Mouse (Mus musculus): Measurements from ENCODE around the gene Clpb.
A peak's percentile ranks its signal among the peaks of the same experiment; 100 is the strongest.

Clpb gene

GRCm38 (mm10) chr7:101676033-101676761 lies 12.8 kb downstream of the Clpb start:
- no peak for DNase-seq (ENCODE audit: low read depth, low spot score)

GRCm38 (mm10) chr7:101676762-101677308 lies 13.4 kb downstream of the Clpb start:
- DNase-seq (ENCODE audit: low read depth, low spot score), result no peak

- peak; percentile 55 for DNase-seq (ENCODE audit: low read depth, low spot score)
These were observed 16.2 kb downstream of the Clpb start for GRCm38 (mm10) chr7:101679591-101679990.

DNA sequence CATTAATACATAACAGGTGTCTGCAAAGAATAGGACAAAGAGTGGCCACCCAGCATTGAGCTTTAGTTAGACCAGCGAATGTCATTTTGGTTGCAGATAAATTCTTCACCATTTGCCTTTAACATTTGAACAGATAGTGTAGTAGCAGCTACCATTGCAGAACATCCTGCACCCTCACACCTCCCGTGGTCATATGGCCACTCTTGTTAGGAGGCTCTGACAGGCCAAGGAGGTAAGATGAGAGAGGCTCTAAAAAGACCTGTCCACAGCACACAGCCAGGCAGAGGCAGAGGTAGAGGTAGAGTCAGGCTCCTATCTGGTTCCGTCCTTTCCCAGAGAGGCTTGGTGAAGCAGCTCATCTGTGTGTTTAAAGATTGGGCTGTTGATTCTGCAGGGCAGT lies 17.5 kb downstream of the Clpb start:
- DNase-seq (ENCODE audit: low read depth, low spot score), result no peak

DNA sequence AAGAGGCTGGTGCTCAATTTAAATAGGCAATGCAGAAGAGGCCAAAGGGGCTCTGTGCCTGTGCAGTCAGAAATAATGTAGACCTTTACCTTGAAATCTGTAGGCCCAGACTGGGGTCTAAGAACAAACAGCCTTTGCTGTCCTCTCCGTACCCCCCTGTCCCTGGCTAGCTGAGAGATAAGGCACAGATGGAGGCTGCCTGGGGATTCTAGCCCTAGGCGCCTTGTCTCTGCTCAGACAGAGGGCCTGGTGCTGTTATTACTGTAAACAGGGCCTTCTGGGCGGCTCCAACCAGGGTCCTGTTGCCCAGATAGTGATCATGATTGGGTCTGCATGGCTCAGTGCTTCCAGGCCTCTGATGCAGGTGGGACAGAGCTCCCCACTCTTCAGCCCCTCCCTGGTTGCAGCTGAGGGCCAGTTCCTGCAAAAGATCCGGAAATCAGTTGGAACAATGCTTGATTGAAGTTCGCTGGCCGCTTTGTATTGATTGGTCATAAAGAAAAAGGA lies 18.2 kb downstream of the Clpb start:
- no peak for DNase-seq (ENCODE audit: low read depth, low spot score)

DNA sequence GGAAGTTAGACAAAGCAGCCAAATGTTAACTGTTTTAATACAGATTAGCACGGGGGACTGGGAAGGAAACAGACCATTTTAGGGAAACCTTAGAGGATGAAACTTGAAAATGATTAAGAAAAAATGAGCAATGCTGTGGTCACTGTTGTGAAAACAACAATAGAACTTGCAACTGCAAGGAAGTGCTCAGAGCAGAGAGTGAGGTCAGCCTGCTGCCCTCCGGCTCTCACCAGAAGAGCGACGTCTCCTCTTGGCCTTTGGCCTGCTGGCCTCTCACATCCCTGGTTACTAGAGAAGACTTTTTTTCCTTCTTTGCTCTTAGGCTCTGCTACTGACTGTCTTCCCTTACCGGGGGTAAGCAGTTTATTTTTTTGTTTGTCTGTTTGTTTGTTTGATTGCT lies 19.5 kb downstream of the Clpb start:
- no peak for DNase-seq (ENCODE audit: low read depth, low spot score)

- DNase-seq (ENCODE audit: low read depth, low spot score), result no peak
These were observed 20.7 kb downstream of the Clpb start for GRCm38 (mm10) chr7:101683976-101684630.

- no peak for DNase-seq (ENCODE audit: low read depth, low spot score)
These were observed 21.2 kb downstream of the Clpb start for GRCm38 (mm10) chr7:101684671-101685070.

GRCm38 (mm10) chr7:101687144-101687543 lies 23.7 kb downstream of the Clpb start:
- no peak for DNase-seq (ENCODE audit: low read depth, low spot score)

GRCm38 (mm10) chr7:101690471-101690870 lies 27.0 kb downstream of the Clpb start:
- DNase-seq (ENCODE audit: low read depth, low spot score), result peak; percentile 78

DNA sequence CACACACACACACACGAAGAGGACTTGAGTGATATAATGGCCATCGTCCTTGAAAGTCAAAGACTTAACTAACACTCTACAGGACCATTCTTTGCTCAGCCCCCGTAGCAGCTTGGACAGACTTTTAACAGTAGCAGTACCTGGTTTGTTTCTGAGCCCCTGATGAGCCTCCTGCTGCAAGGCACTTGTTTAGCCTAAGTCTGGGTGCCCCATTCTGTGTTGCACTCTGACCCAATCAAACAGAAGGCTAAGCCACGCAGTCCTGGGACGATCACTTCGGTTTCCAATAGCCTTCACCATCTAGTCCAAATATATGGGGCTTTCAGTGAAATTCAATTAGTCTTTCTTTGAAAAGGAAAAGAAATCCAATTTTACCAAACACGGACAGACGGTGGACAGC lies 28.4 kb downstream of the Clpb start:
- no peak for DNase-seq (ENCODE audit: low read depth, low spot score)

GRCm38 (mm10) chr7:101692446-101692845 lies 29.0 kb downstream of the Clpb start:
- DNase-seq (ENCODE audit: low read depth, low spot score), result no peak

DNA sequence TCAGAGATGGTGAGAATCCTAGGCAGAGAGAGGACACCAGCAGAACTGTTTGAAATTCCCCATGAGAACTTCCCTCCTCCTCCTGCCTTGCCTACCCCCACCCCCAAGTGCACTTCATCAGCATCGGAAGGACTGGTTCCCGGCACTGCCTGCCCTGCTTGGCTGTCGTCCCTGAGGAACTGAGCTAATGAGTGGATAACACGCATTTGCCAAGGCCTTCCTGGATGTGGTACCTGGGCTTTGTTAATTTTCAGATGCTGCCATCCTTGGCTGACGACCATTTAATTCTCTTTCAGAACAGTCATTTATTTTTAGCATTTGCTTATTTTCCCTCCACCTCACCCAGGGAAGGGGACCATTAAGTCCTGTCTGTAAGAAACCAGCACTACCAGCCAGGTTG lies 32.0 kb downstream of the Clpb start:
- DNase-seq (ENCODE audit: low read depth, low spot score), result no peak

DNA sequence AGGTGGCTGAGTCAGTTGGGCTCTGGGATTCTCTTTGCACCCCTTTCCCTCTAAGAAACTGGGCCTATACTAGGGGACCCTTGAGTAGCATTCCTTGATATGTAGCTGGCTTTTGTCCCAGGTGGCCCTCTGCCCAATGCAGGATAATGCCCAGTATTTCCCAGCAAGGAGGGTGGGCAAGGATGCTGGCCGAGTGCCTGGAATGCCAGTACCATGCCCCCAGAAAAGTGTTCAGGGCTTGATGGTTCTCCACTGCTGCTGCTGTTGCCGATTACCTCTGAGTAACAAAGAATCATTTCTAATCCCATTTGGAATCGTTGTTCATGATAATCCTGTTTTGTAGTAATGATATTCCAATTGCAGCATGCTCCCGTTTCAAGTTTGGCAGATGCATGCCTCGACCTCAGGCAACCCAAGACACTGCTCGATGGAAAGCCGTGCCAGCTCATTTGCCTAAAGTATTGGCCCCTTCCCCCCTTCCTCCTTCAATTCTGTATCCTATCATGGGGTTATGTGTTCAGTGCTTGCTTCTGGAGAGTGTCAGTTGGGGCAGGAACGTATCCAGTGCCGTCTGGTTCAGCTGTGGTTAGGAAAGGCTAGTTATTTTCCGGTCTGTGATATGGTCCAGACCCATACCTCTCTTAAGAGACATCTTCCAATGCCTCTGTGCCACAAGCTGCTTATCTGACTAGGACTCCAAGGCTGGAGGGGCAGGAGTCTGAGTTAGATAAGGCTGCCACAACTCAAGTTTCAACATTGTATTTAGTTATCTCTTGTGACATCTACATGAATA lies 33.7 kb downstream of the Clpb start:
- DNase-seq (ENCODE audit: low read depth, low spot score), result no peak

GRCm38 (mm10) chr7:101700296-101700695 lies 36.9 kb downstream of the Clpb start:
- no peak for DNase-seq (ENCODE audit: low read depth, low spot score)

DNA sequence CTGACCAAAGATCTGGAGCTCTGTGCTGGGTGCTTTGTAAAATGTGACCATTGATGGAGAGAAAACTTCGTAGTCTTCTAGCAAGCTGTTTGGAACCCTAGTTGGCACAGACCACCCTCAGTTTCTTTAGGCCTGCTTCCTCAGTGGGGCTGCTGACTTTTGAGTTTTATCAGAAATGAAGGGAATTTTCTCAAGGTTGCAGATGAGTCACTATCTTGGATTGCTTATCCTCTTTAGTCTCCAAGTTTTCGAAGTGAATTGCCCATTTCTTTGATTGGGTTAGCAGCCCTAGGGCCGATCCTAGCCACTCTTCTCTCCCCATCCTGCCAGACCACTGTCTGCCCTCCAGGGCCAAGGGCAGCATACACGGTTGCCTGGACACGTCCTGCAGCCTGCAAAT lies 39.3 kb downstream of the Clpb start:
- no peak for DNase-seq (ENCODE audit: low read depth, low spot score)

DNA sequence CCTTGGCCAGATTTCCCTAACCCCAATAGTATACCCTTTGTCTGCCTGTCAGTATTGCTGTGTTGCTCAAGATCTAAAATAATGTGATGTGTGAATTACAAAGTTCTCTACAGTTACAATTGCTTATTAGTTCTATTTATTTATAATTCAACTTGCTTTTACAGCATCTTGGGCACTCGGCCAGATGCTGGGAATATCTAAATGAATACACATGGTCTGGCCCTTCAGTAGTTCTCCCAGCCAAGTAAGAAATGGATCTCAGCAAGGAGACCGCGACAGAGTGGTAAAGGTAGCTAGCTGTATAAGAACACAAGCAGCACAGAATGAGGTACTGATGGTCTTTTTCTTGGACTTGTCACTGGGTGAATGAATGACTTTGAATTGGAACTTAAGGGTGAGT lies 46.2 kb downstream of the Clpb start:
- DNase-seq (ENCODE audit: low read depth, low spot score), result no peak

DNA sequence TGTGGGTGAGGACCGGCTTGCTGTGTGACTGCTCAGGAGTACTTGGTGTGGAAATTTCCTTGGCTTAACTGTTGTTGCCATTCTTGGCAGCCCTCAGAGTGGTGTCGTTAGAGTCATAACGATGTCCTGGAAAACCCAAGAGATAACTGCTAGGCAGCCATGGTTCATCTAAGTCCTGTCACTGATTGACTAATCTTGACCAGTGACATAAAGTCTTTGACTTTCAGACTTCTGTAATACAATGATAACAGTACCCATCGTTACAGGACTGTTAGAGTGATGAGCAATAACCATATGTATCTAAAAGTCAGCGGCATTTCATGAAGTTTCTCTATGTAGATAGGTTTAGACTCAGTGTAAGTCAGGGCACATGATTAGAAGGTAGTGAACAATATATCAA lies 46.8 kb downstream of the Clpb start:
- no peak for DNase-seq (ENCODE audit: low read depth, low spot score)

DNA sequence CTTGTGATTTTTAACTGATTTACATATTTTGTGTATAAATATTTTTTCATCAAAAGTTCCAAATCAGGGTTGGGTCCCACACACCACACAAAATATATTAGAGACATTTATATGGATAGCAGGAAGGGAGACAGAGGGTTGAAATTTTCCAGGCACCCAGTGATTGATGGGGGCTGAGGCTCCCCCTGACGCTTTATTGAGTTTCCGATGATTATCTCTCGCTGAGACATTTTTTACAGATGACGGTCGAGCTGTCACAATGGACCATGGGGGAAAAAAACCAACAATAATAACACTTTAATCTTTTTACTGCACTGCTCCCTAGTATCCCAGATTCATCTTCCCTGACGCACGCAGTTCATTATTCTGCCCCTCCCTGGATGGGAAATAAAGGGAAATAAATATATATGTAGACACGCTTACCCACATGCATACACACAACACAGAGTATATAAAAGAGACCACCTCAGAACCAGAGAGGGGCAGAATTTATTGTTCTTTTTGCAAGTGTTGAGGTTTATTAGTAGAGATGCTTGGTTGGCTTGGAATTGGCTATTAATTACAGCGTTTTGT lies 50.5 kb downstream of the Clpb start:
- DNase-seq (ENCODE audit: low read depth, low spot score), result no peak

DNA sequence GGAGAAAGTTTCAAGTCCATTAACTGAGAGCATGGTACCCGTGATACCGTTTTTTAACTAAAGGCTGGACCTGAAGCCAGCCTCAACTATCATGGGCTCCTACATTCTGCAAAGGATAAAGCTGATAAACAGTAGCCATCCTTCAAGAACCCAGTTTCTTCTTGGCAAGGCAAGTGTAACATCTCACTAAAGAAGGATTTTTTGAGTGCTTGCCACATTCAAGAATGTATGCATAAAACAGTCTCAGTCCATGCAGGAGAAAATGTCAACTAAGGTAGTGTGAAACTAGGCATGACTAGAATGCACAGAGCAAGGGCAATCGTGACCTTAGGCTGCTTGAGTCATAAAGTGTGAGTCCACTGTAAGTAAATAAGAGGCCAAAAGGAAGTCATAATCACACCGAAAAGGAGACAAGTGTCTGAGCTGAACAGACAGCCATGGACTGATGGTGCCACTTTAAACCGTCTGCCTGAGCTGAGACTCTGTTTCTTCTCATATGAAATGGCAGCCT lies 51.7 kb downstream of the Clpb start:
- DNase-seq (ENCODE audit: low read depth, low spot score), result no peak

- DNase-seq (ENCODE audit: low read depth, low spot score), result no peak
These were observed 56.9 kb downstream of the Clpb start for GRCm38 (mm10) chr7:101720356-101720755.

- peak; percentile 51 for DNase-seq (ENCODE audit: low read depth, low spot score)
These were observed 61.6 kb downstream of the Clpb start for GRCm38 (mm10) chr7:101725081-101725480.

Measured in retina, postnatal 7 days (tissue).